Mouse (Mus musculus) natural killer cell, adult 2 months (primary cell): ENCODE results near the gene Alox12.

Source experiments
- DNase-seq, 2 experiments: peaks; one replicate each; pipeline ENCODE4 v3.0.0; 2022; ENCODE audit warnings: low spot score in 2 of 2

The Alox12 gene

GRCm38 (mm10) chr11:70254931-70255531 lies at the start of gene Alox12:
Gene Alox12, minus strand, starts transcription at chr11:70255353.
- no peak for DNase-seq

GRCm38 (mm10) chr11:70302293-70302692 lies 47.1 kb upstream of the Alox12 start:
- no peak for DNase-seq

- DNase-seq: peak; percentile 21 to 26
These were observed 42.8 kb upstream of the Alox12 start for GRCm38 (mm10) chr11:70297836-70298454.

GRCm38 (mm10) chr11:70297405-70297804 lies 42.3 kb upstream of the Alox12 start:
- no peak for DNase-seq

- DNase-seq: no peak
These were observed 38.7 kb upstream of the Alox12 start for GRCm38 (mm10) chr11:70293881-70294280.

- no peak for DNase-seq
These were observed 36.1 kb upstream of the Alox12 start for GRCm38 (mm10) chr11:70291235-70291634.

- no peak for DNase-seq
These were observed 34.1 kb upstream of the Alox12 start for GRCm38 (mm10) chr11:70289236-70289635.

GRCm38 (mm10) chr11:70288102-70288501 lies 32.9 kb upstream of the Alox12 start:
- no peak for DNase-seq

GRCm38 (mm10) chr11:70285686-70286085 lies 30.5 kb upstream of the Alox12 start:
- no peak for DNase-seq

- DNase-seq: no peak
These were observed 29.6 kb upstream of the Alox12 start for GRCm38 (mm10) chr11:70284757-70285156.

GRCm38 (mm10) chr11:70283666-70284065 lies 28.5 kb upstream of the Alox12 start:
- no peak for DNase-seq

- DNase-seq: peak; percentile 12 to 20
These were observed 25.3 kb upstream of the Alox12 start for GRCm38 (mm10) chr11:70280441-70280840.

- no peak for DNase-seq
These were observed 23.8 kb upstream of the Alox12 start for GRCm38 (mm10) chr11:70278961-70279360.

GRCm38 (mm10) chr11:70271641-70272040 lies 16.5 kb upstream of the Alox12 start:
- DNase-seq: no peak

GRCm38 (mm10) chr11:70266405-70266804 lies 11.3 kb upstream of the Alox12 start:
- DNase-seq: no peak

- no peak for DNase-seq
These were observed 10.7 kb upstream of the Alox12 start for GRCm38 (mm10) chr11:70265819-70266218.

GRCm38 (mm10) chr11:70265252-70265651 lies 10.1 kb upstream of the Alox12 start:
- no peak for DNase-seq

- no peak for DNase-seq
These were observed 3.9 kb upstream of the Alox12 start for GRCm38 (mm10) chr11:70259035-70259434.

GRCm38 (mm10) chr11:70254337-70254736 lies 816 bp downstream of the Alox12 start:
- no peak for DNase-seq

GRCm38 (mm10) chr11:70251853-70252252 lies 3.3 kb downstream of the Alox12 start:
- no peak for DNase-seq

- no peak for DNase-seq
These were observed 5.0 kb downstream of the Alox12 start for GRCm38 (mm10) chr11:70250150-70250549.

- DNase-seq: peak; percentile 70 to 75
These were observed 7.9 kb downstream of the Alox12 start for GRCm38 (mm10) chr11:70247136-70247845.

- DNase-seq: no peak
These were observed 12.6 kb downstream of the Alox12 start for GRCm38 (mm10) chr11:70242591-70242990.
